In genomic region chr10:26752929-26753567, GRCm38 (mm10) we compare ENCODE assay signal across 1 mouse cellular context.
A peak's percentile ranks its signal among the peaks of the same experiment; 100 is the strongest.
TF ChIP-seq lines count a peak whose summit lies in the region.

Gene Arhgap18, plus strand, starts transcription at chr10:26753421.

TF ChIP-seq in MEL, 35 proteins besides CTCF, POLR2A, EP300 and RAD21 (continued from another document):
- no peak for TF ChIP-seq USF2 (IDR thresholded peaks at IDR 0.05; ENCODE audit: borderline replicate concordance in 1 of 2, insufficient read depth in 1 of 2, low read depth in 1 of 2, low read length in 2 of 2)
- no peak for TF ChIP-seq GATA1 (IDR thresholded peaks at IDR 0.05; ENCODE audit: low read depth, low read length)
- no peak for TF ChIP-seq TAL1 (IDR thresholded peaks at IDR 0.05; ENCODE audit: low read length)
- TF ChIP-seq TCF12 (IDR thresholded peaks at IDR 0.05; ENCODE audit: low read depth, low read length) = no peak
- no peak for TF ChIP-seq CHD2 (IDR thresholded peaks at IDR 0.05; ENCODE audit: low read length)
- TF ChIP-seq ZMIZ1 (IDR thresholded peaks at IDR 0.05; ENCODE audit: low read depth, low read length) = no peak
- TF ChIP-seq ETS1 (IDR thresholded peaks at IDR 0.05; ENCODE audit: low read depth, low read length) = no peak
- TF ChIP-seq ZNF384 (IDR thresholded peaks at IDR 0.05; ENCODE audit: low read depth, low read length) = peak; percentile 99
